Mouse (Mus musculus) liver, embryonic 14.5 days (tissue): ENCODE measurements around the gene Umad1. TPM values are rescaled to one million over a fixed set of nuclear protein-coding genes. Genes with fewer than 3 reads are reported as not detected.

ENCODE experiments used
- ATAC-seq: fragments of 200-750 bp; cut with Nextera tagmentation; 2 replicates; pipeline ENCODE4 v1.8.0; 2017; ENCODE audit warnings: moderate number of reproducible peaks, mild to moderate bottlenecking, moderate library complexity; ENCODE audit not compliant: insufficient read depth
- DNase-seq, 3 experiments: peaks; one replicate each; pipeline ENCODE4 v3.0.0-alpha.2; 2012 to 2013; ENCODE audit warnings: low read depth in 3 of 3, low spot score in 3 of 3
- H3K27ac ChIP-seq: fragments of 300-500 bp; sonication (generic); 2 replicates; pipeline ENCODE4 v1.5.1; 2014; ENCODE audit warnings: moderate library complexity, mild to moderate bottlenecking, control low read depth, inconsistent platforms
- H3K27me3 ChIP-seq: fragments of 300-500 bp; sonication (generic); 2 replicates; pipeline ENCODE4 v1.6.1; 2014; ENCODE audit warnings: mild to moderate bottlenecking, low read length, moderate library complexity; ENCODE audit not compliant: control insufficient read depth, insufficient read depth
- H3K36me3 ChIP-seq: fragments of 300-500 bp; sonication (generic); replicated peaks from 2 replicates; pipeline ENCODE4 v1.6.1; 2014; ENCODE audit warnings: low read depth; ENCODE audit not compliant: control insufficient read depth, insufficient read depth
- H3K4me1 ChIP-seq, 2 experiments: fragments of 200-500 bp in 1 of 2; fragments of 300-500 bp in 1 of 2; sonication (generic) in 1 of 2; replicated peaks; 2 replicates each; pipeline ENCODE4 v1.6.1; 2012 to 2014; ENCODE audit warnings: antibody characterized with exemption in 1 of 2, inconsistent platforms in 1 of 2, low read length in 1 of 2; ENCODE audit not compliant: control insufficient read depth in 2 of 2, insufficient read depth in 2 of 2
- H3K4me2 ChIP-seq: fragments of 300-500 bp; sonication (generic); 2 replicates; pipeline ENCODE4 v1.6.1; 2014; ENCODE audit warnings: low read depth, mild to moderate bottlenecking, control low read depth, moderate library complexity
- H3K4me3 ChIP-seq, 2 experiments: fragments of 200-500 bp in 1 of 2; fragments of 300-500 bp in 1 of 2; sonication (generic) in 1 of 2; 2 replicates each; pipeline ENCODE4 v1.5.1; 2012 to 2014; ENCODE audit warnings: low read depth in 2 of 2, low read length in 2 of 2, mild to moderate bottlenecking in 2 of 2, control low read depth in 1 of 2, inconsistent platforms in 1 of 2, moderate library complexity in 1 of 2; ENCODE audit not compliant: insufficient read depth in 1 of 2
- H3K9ac ChIP-seq: fragments of 300-500 bp; sonication (generic); replicated peaks from 2 replicates; pipeline ENCODE4 v1.6.1; 2014; ENCODE audit warnings: mild to moderate bottlenecking, control low read depth, moderate library complexity
- H3K9me3 ChIP-seq: fragments of 300-500 bp; sonication (generic); 2 replicates; pipeline ENCODE4 v1.6.1; 2016; ENCODE audit warnings: low read length, mixed read lengths; ENCODE audit not compliant: control insufficient read depth
- CTCF ChIP-seq: IDR thresholded peaks from 2 replicates; pipeline ENCODE4 v1.5.1; 2016; ENCODE audit warnings: antibody characterized with exemption, low read depth, control low read depth
- EP300 ChIP-seq: IDR thresholded peaks from 2 replicates; pipeline ENCODE4 v1.6.1; 2016; ENCODE audit warnings: antibody characterized with exemption, low read depth
- WGBS: fragments of 180-500 bp; shearing (Covaris S2); extraction: QIAGEN DNeasy Blood & Tissue Kit; methylation state at CpG from one replicate; pipeline ENCODE4 v1.1.7; 2014; ENCODE audit not compliant: insufficient replicate concordance; 5-methylcytosine and 5-hydroxymethylcytosine counted together
- polyA plus RNA-seq, 2 experiments: library from polyadenylated mRNA; depleted of rRNA in 1 of 2; stranded (reverse) in 1 of 2; unstranded in 1 of 2; fragments of >200 nt; fragmentation: Nextera tagmentation in 1 of 2; extraction: Ambion mirVana in 1 of 2; gene quantifications; 2 replicates each; pipeline versions ENCODE4 v1.2.1 to v1.2.3; 2012 to 2014

Gene Umad1
- polyA plus RNA-seq, 2 experiments, result 8.1 to 14.7 TPM

DNA sequence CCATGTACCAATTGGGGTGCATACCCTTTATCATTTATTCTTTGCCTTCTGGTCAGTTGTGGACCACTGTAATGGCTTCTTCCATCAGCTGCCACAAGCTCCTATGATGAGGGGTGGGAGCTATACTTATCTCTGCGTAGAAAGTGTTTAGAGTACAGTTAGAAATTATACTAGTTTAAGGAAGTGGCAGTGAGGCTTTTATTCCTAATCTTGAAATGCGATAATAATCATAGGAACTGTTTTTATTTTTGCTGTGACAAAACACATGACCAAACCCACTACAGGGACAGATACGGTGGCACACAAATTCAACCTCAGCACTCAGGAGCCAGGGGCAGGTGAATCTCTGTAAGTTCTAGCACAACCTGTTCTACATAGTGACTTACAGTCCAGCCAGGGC lies 233.2 kb downstream of the Umad1 start:
- H3K27ac ChIP-seq, result no peak overlapping the region
- no peaks in the 10 kb centered on the region for H3K36me3 ChIP-seq
- WGBS, result 66% methylated on average over 3 of the region's 3 CpGs
- H3K4me2 ChIP-seq, result no peak overlapping the region
- no peak overlapping the region for H3K9ac ChIP-seq
- DNase-seq (no peak), ATAC-seq (no peak)
- no peak overlapping the region for H3K4me3 ChIP-seq
- peaks cover 6 to 8% of the 10 kb centered on the region in 2 experiments for H3K4me1 ChIP-seq
- H3K27me3 ChIP-seq, result no peaks in the 10 kb centered on the region
- TF ChIP-seq CTCF (no peak), EP300 (no peak)
- no peaks in the 10 kb centered on the region for H3K9me3 ChIP-seq

DNA sequence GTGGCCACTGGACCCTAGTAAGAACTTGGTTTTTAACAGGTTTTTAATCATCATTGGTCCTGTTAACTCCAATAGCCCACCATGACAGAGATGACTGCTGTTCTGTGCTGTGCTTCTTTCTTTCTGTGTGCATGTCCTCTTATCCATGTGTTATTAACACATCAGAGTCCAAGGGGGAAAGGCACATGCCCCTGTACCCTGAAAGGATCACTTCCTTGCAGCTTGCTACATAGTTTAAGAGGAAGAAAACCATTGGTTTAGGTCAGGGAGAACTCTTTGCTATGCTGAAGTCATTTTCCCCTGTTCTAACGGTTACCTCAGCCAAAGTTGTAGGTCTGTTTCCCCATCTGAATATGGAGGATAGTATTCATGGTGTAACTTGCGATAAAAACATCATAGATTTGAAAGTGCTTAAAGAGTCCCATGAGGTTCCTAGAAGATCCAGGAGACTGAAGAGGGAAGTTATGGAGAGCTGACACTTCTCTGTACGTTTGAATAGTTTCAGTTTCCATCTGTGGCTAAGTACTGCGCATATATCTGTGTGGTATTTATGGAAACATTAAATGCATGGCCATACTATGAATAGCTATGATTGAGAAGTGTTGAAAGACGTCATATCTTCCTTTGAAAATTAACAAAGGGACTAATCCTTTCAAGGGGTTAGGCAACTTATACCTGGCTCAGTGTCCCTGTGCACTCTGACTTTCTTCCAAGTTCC lies 236.2 kb downstream of the Umad1 start:
- TF ChIP-seq CTCF, result no peak
- TF ChIP-seq EP300, result no peak
- no peaks in the 10 kb centered on the region for H3K4me1 ChIP-seq
- H3K9ac ChIP-seq, result no peak overlapping the region
- H3K36me3 ChIP-seq, result no peaks in the 10 kb centered on the region
- WGBS, result 59% methylated on average over 5 of the region's 5 CpGs
- no peaks in the 10 kb centered on the region for H3K27me3 ChIP-seq
- no peak overlapping the region for H3K27ac ChIP-seq
- H3K9me3 ChIP-seq, result no peaks in the 10 kb centered on the region; the same call in 1 of the 2 replicates
- ATAC-seq, result no peak
- no peak overlapping the region for H3K4me2 ChIP-seq
- DNase-seq, result no peak
- no peak overlapping the region for H3K4me3 ChIP-seq

DNA sequence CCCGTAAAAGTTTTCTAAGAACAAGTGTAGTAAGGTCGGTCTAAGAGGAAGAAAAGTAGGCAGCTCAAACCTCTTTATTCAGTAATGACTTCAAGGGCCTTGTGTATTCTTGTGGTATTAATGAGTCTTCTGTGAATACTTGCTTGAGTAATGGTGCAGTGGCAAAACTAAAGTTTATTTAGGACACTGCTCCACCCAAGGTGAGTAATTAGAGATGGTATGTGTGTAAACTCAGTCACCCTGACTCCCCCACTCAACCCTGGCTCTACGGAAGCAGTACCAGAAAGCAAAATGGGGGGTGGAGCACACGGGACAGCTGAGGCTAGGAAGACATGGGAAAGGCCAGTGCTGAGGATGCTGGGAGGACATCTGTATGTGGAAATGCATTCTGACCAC lies 236.7 kb downstream of the Umad1 start:
- no peak overlapping the region for H3K9ac ChIP-seq
- no peaks in the 10 kb centered on the region for H3K27me3 ChIP-seq
- no peak overlapping the region for H3K27ac ChIP-seq
- TF ChIP-seq EP300 (no peak), CTCF (no peak)
- no peak for ATAC-seq
- DNase-seq, result no peak
- no peaks in the 10 kb centered on the region for H3K36me3 ChIP-seq
- no peak overlapping the region for H3K4me3 ChIP-seq
- no peaks in the 10 kb centered on the region for H3K4me1 ChIP-seq
- H3K4me2 ChIP-seq, result no peak overlapping the region
- 75% methylated on average over 4 of the region's 4 CpGs for WGBS
- no peaks in the 10 kb centered on the region; the same call in 1 of the 2 replicates for H3K9me3 ChIP-seq

DNA sequence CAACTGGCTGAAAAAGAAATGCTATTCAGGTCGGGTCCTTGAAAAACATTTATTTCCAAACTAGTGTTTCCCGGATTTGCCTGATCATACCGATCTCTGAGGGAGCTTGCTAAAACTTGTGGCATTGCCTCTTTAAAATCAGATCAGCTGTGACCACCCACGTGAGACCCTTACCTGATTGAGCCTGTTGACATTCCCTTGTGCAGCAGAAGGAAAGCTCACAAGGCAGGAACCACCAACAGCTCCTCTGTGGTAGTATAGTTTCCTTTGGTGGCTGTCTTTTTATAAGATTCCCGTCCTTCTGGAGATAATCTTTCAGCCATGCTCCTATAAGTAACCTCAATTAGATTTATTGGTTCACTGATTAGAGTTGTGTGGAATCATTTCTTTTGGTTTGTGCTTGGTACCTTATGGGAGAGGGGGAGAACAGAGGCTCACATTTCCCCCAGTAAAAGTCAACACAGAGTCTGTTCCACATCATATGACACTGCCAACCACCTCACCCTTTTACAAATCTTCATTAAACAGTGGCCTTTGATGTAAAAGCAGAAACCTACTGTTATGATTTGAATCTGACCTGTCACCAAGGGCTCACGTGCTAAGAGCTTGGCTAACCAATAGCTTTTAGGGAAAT lies 238.3 kb downstream of the Umad1 start:
- WGBS, result 54% methylated on average over 6 of the region's 6 CpGs
- no peaks in the 10 kb centered on the region for H3K36me3 ChIP-seq
- H3K27ac ChIP-seq, result no peak overlapping the region
- TF ChIP-seq CTCF (no peak), EP300 (no peak)
- DNase-seq (no peak), ATAC-seq (no peak)
- H3K27me3 ChIP-seq, result no peaks in the 10 kb centered on the region
- no peaks in the 10 kb centered on the region; the same call in 1 of the 2 replicates for H3K9me3 ChIP-seq
- no peak overlapping the region for H3K4me3 ChIP-seq
- H3K4me2 ChIP-seq, result no peak overlapping the region
- no peak overlapping the region for H3K9ac ChIP-seq
- no peaks in the 10 kb centered on the region for H3K4me1 ChIP-seq

DNA sequence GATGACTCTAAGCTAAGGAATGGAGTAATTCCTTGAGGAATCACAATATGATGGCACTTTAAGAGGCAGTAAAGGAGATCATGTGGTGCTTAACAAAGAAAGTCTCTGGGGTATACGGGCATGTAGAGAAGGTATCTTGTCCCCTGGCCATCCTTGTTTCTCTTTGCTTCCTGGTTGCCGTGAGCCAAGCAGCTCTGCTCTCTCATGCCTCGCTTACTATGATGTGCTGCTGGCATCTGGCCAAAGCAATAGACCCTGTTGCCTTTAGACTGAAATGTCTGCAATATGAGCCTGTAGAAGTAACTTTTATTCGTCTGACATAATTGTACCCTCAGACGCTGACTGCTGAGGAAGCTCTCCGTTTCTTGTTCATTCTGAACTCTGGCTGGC lies 238.8 kb downstream of the Umad1 start:
- TF ChIP-seq EP300 (no peak), CTCF (no peak)
- no peaks in the 10 kb centered on the region for H3K27me3 ChIP-seq
- DNase-seq (no peak), ATAC-seq (no peak)
- no peak overlapping the region for H3K4me2 ChIP-seq
- no peaks in the 10 kb centered on the region for H3K4me1 ChIP-seq
- WGBS, result 75% methylated on average over 6 of the region's 6 CpGs
- H3K4me3 ChIP-seq, result no peak overlapping the region
- no peaks in the 10 kb centered on the region for H3K36me3 ChIP-seq
- no peak overlapping the region for H3K27ac ChIP-seq
- H3K9ac ChIP-seq, result no peak overlapping the region
- no peaks in the 10 kb centered on the region; the same call in 1 of the 2 replicates for H3K9me3 ChIP-seq
